Mouse (Mus musculus) gastrocnemius, adult 18-20 months (tissue): ENCODE measurements around the gene Rpl11. TPM values are rescaled to one million over a fixed set of nuclear protein-coding genes. Genes with fewer than 3 reads are reported as not detected.
"Not testable (repeated sequence)": the region's sequence is repeated elsewhere in the genome, so short reads cannot be mapped to it uniquely, and the experiment has no call there.

Source experiments
- DNase-seq: peaks from one replicate; pipeline ENCODE4 v3.0.0; 2021; ENCODE audit warnings: low spot score
- long read RNA-seq, 2 experiments: library from polyadenylated mRNA; stranded (forward); transcript quantifications; one replicate each; pipeline ENCODE4 v2.0.0; 2021
- total RNA-seq, 2 experiments: library from RNA; stranded (reverse); gene quantifications; 2 replicates each; pipeline ENCODE4 v1.2.3; 2021

The Rpl11 gene
- 100 to 1,000 TPM; 249 to 252 TPM for total RNA-seq
- long read RNA-seq, experiment 1, transcript Rpl11-201 (6 exons, 833 nt), result major isoform, 167 of 179 reads
- long read RNA-seq, experiment 1, transcript Rpl11-202 (5 exons, 807 nt), result minor isoform, 5 of 179 reads
- long read RNA-seq, experiment 1, partial matches to known transcripts, result 1 of 179 reads
- long read RNA-seq, experiment 1, other reads (novel, unspliced or antisense), result 3 of 179 reads
- long read RNA-seq, experiment 2, transcript Rpl11-201 (6 exons, 833 nt), result major isoform, 145 of 156 reads
- long read RNA-seq, experiment 2, partial matches to known transcripts, result 2 of 156 reads
- long read RNA-seq, experiment 2, other reads (novel, unspliced or antisense), result 3 of 156 reads

- peak; percentile 93 for DNase-seq
Measured at GRCm38 (mm10) chr4:136053247-136053596, at the start of gene Rpl11. Rpl11 (minus strand) TSS chr4:136053428.

- not testable (repeated sequence) for DNase-seq
Measured at GRCm38 (mm10) chr4:136101753-136102152, 48.5 kb upstream of the Rpl11 start.

DNA sequence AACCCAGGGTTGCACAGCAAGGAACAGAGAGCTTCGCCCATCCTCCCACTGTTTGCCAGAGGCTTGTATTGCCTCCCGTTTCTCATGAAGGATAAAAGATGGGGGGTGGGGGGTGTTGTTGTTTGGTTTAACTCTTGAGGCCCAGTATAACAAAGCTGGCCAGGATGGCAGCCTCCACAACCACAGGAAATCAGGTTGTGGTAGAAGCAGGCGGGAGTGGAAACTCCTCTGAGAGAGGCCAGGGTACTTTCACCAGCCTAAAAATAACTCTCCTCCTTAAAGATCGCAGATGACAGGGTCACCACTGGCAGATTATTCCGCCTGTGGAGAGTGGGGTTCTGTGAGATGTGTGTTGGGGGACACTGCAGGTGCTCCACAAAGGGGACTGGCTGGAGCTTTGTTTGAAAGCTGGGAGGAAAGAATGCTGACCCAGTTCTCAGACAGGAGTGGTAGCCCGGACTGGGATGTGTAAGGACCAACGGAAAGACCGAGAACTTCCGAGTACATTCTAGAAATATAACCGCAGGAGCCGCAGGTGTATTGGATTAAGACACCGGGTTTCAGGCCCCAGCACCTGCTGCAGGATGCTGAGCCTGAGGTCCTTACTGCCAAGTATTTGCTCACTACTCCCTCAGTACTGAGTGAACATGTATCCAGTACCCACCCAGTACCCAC lies 47.3 kb upstream of the Rpl11 start:
- DNase-seq, result no peak

GRCm38 (mm10) chr4:136098446-136098845 lies 45.2 kb upstream of the Rpl11 start:
- DNase-seq, result no peak

- DNase-seq, result no peak
Measured at GRCm38 (mm10) chr4:136096446-136097113, 43.4 kb upstream of the Rpl11 start.

GRCm38 (mm10) chr4:136095490-136096105 lies 42.4 kb upstream of the Rpl11 start:
- DNase-seq, result no peak

- DNase-seq, result no peak
Measured at GRCm38 (mm10) chr4:136094519-136095219, 41.4 kb upstream of the Rpl11 start.

DNA sequence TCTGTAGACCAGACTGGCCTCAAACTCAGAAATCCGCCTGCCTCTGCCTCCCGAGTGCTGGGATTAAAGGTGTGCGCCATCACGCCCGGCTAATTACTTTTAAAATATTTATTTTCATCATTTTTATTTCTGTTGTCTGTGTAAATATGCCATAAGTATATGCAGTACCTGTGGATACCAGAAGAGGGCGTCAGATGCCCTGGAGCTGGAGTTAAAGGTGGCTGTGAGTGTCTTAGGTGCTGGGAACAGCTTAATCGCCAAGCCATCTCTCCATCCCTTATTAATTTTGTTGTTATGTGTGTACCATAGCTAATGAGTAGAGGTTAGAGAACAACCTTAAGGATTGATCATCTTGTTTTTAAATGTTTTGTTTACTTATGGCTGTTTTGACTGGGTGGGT lies 39.3 kb upstream of the Rpl11 start:
- no peak for DNase-seq

DNA sequence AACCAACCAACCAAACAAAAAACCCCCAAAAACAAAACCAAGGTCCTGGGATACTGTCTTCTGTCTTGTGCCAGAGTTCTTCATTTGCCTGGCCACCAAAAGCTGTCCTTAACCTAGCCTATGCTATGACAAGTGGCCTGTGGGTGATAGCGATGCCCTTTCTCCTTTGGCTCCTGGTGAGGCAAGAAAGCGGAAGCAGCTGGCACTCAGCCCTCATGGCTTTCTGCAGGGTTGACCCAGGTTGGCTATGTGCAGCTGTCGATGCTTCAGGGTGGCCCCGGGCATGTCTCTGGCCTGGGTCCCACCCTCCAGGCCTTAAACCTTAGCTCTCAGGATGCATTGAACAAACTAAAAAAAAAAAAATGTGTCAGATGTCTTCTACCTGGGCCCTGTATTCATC lies 38.1 kb upstream of the Rpl11 start:
- no peak for DNase-seq

GRCm38 (mm10) chr4:136089748-136090583 lies 36.7 kb upstream of the Rpl11 start:
- no peak for DNase-seq

- DNase-seq, result no peak
Measured at GRCm38 (mm10) chr4:136088971-136089747, 35.9 kb upstream of the Rpl11 start.

- DNase-seq, result no peak
Measured at GRCm38 (mm10) chr4:136088364-136088763, 35.1 kb upstream of the Rpl11 start.

- DNase-seq, result no peak
Measured at GRCm38 (mm10) chr4:136087261-136087660, 34.0 kb upstream of the Rpl11 start.

- no peak for DNase-seq
Measured at GRCm38 (mm10) chr4:136084840-136085239, 31.6 kb upstream of the Rpl11 start.

DNA sequence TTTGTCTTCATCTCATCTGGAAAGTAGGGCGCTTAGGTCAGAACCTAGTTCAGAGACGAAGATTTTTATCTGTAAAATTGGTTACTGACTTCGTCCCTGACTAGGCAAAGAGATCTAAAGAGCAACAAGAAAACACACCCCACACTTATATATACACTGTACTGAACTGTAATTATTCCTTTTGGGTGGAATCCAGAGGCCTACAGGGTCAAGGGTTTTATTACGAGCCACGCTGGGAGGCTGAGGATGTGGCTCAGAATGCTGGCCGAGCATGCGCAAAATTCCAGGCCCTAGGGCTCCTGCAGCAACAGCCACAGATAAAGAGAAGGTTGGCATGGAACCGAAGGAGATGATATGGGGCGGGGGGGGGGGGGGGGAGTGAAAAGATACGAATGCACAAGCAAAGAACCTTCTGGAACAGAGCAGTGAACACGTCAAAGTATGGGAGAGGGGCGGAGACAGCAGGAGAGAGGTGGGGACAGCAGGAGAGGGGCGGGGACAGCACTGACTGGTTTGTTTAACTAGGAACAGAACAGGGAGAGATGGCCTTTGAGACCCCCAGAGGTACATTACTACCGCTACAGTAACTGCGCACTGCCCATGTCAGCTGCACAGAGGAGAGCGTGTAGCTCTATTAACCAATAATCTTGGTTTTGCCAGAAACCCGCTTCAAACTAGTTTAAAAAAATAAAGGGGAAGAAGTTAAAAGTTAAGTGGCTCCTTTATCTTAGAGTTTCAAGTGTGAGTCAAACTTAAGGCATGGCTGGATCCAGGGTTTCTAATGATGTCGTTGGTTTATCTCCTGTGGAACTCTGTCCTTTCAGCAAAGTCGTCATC lies 30.3 kb upstream of the Rpl11 start:
- no peak for DNase-seq

GRCm38 (mm10) chr4:136081729-136082128 lies 28.5 kb upstream of the Rpl11 start:
- DNase-seq, result no peak

DNA sequence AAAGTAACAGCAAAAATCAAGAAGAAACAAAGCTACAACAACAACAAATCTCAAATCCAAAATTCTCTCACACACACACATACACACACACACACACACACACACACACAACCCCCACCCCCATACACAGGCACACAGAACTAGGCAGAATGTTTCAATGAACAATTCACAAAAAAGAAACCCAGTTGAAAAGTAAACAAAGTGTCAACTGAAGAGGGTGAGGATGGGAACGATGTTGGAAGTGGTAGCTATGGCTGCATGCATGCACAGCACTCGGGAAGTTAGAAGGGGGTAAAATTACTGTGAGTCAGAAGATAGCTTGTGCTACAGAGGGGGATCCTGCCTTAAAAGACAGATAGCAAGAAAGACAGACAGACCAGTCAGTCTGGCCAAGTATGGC lies 25.4 kb upstream of the Rpl11 start:
- DNase-seq, result no peak

GRCm38 (mm10) chr4:136076776-136077538 lies 23.7 kb upstream of the Rpl11 start:
- no peak for DNase-seq
